Mouse (Mus musculus): ENCODE measurements around the gene Tctex1d4. TPM values are rescaled to one million over a fixed set of nuclear protein-coding genes. Genes with fewer than 3 reads are reported as not detected.

Tctex1d4 gene
- total and polyA plus RNA-seq, 3 experiments, result 0.31 to 1.3 TPM; not detected in 1

DNA sequence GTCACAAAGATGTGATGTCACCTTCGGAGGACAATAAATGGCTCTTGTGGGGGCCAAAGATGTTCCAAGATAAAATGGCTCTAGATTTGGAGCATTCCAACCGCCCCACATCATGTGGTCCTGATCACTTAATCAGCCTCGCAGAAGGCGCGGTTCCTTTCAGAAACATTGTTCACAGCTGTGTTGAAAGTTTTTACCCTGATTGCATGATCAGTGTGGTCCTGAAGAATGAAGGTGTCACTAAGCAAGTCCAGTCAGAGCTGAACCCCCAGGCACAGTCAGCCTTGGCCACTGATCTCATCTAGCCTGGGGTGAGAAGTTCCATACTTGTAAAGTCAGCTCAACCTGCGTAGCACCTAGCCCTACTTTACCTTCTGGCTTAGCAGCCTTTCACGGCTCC is 8.7 kb upstream of the Tctex1d4 start:
- H3K4me3 ChIP-seq (ENCODE audit: control insufficient read depth in 1 of 2, insufficient read depth in 1 of 2, low read depth in 2 of 2, low read length in 2 of 2), result no peak overlapping the region
- no peak overlapping the region for H3K27ac ChIP-seq (ENCODE audit: control insufficient read depth, low read depth, low read length)
- no peaks in the 10 kb centered on the region for H3K9me3 ChIP-seq (replicated peaks; ENCODE audit: insufficient read depth, low read length)

DNA sequence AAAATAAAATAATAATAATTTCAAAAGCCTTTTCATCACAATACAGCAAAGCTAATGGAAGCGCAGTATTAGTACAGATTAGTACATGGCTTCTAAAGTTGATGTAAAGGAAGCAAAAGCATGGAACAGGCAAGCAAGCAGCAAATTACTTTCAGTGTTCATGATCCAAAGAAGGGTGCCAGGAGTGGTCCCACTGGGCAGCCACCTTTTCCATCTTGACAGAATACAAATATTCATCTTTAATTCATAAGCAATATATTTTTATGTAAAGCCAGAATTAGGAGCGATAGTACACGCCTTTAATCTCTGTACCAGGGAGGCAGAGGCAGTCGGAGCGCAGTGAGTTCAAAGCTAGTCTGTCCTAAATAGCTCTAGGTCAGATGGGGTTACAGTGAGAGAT is 7.0 kb upstream of the Tctex1d4 start:
- peak overlapping the region; percentile 81 for H3K27ac ChIP-seq (ENCODE audit: control insufficient read depth, low read depth, low read length)
- no peak for DNase-seq (ENCODE audit: low read depth, low spot score)
- no peaks in the 10 kb centered on the region for H3K9me3 ChIP-seq (replicated peaks; ENCODE audit: insufficient read depth, low read length)
- peak overlapping the region; percentile 67 to 82 for H3K4me3 ChIP-seq (ENCODE audit: control insufficient read depth in 1 of 2, insufficient read depth in 1 of 2, low read depth in 2 of 2, low read length in 2 of 2)
- H3K36me3 ChIP-seq (ENCODE audit: control insufficient read depth in 1 of 2, insufficient read depth in 2 of 2, low read length in 2 of 2), result peaks cover 0 to 16% of the 10 kb centered on the region in 2 experiments; a peak in 2 of 4 replicates
- peaks cover 0 to 15% of the 10 kb centered on the region in 2 experiments; a peak in 2 of 4 replicates for H3K4me1 ChIP-seq (ENCODE audit: control insufficient read depth in 1 of 2, insufficient read depth in 2 of 2, low read length in 2 of 2)
- peak overlapping the region; percentile 72 for H3K9ac ChIP-seq (ENCODE audit: control insufficient read depth, low read depth, low read length, poor library complexity, severe bottlenecking)
- no peaks in the 10 kb centered on the region for H3K27me3 ChIP-seq (ENCODE audit: control insufficient read depth in 1 of 2, insufficient read depth in 2 of 2, low read length in 2 of 2)
- H3K79me2 ChIP-seq (ENCODE audit: control insufficient read depth, insufficient read depth, low read length, poor library complexity), result peaks cover 13% of the 10 kb centered on the region
- no peak for TF ChIP-seq MYB (IDR thresholded peaks at IDR 0.05; ENCODE audit: low read depth, low read length)
- TF ChIP-seq ZKSCAN1 (IDR thresholded peaks at IDR 0.05; ENCODE audit: low read depth, low read length), result no peak
- TF ChIP-seq UBTF (IDR thresholded peaks at IDR 0.05; ENCODE audit: borderline replicate concordance, insufficient read depth, low read depth, low read length), result no peak
- no peak for TF ChIP-seq MAX (IDR thresholded peaks at IDR 0.05; ENCODE audit: low read length)
- no peak for TF ChIP-seq POLR2AphosphoS2 (IDR thresholded peaks at IDR 0.05; ENCODE audit: low read length)
- TF ChIP-seq POLR2A (IDR thresholded peaks at IDR 0.05; ENCODE audit: control insufficient read depth in 1 of 2, insufficient read depth in 1 of 2, low read depth in 1 of 2, low read length in 2 of 2, poor library complexity in 1 of 2), result no peak
- no peak for TF ChIP-seq MYC (IDR thresholded peaks at IDR 0.05; ENCODE audit: low read depth, low read length)
- TF ChIP-seq MEF2A (IDR thresholded peaks at IDR 0.05; ENCODE audit: extremely low read depth, insufficient replicate concordance, low read depth, low read length, poor library complexity, severe bottlenecking), result no peak
- TF ChIP-seq TCF12 (IDR thresholded peaks at IDR 0.05; ENCODE audit: low read depth, low read length), result no peak
- no peak for TF ChIP-seq KAT2A (conservative IDR thresholded peaks at IDR 0.05; ENCODE audit: low read depth, low read length)
- TF ChIP-seq BHLHE40 (IDR thresholded peaks at IDR 0.05; ENCODE audit: borderline replicate concordance, low read depth, low read length), result no peak
- no peak for TF ChIP-seq TAL1 (IDR thresholded peaks at IDR 0.05; ENCODE audit: low read length)
- no peak for TF ChIP-seq JUND (IDR thresholded peaks at IDR 0.05; ENCODE audit: low read depth, low read length)
- no peak for TF ChIP-seq POLR2AphosphoS5 (IDR thresholded peaks at IDR 0.05; ENCODE audit: borderline replicate concordance, low read depth, low read length)
- TF ChIP-seq ELF1 (IDR thresholded peaks at IDR 0.05; ENCODE audit: low read depth, low read length), result no peak
- no peak for TF ChIP-seq EP300 (IDR thresholded peaks at IDR 0.05; ENCODE audit: low read depth in 1 of 2, low read length in 2 of 2)
- TF ChIP-seq CHD2 (IDR thresholded peaks at IDR 0.05; ENCODE audit: low read length), result no peak
- TF ChIP-seq GATA1 (IDR thresholded peaks at IDR 0.05; ENCODE audit: low read depth, low read length), result no peak

More for the DNA sequence above, 8.7 kb upstream of the Tctex1d4 start:
- no peak overlapping the region for H3K9ac ChIP-seq (ENCODE audit: control insufficient read depth, low read depth, low read length, poor library complexity, severe bottlenecking)
- peaks cover 0 to 7% of the 10 kb centered on the region in 2 experiments; a peak in 2 of 4 replicates for H3K36me3 ChIP-seq (ENCODE audit: control insufficient read depth in 1 of 2, insufficient read depth in 2 of 2, low read length in 2 of 2)
- no peaks in the 10 kb centered on the region for H3K27me3 ChIP-seq (ENCODE audit: control insufficient read depth in 1 of 2, insufficient read depth in 2 of 2, low read length in 2 of 2)
- no peak for TF ChIP-seq MYC (IDR thresholded peaks at IDR 0.05; ENCODE audit: low read depth, low read length)
- DNase-seq (ENCODE audit: low read depth, low spot score), result no peak
- peaks cover 0 to 7% of the 10 kb centered on the region in 2 experiments; a peak in 2 of 4 replicates for H3K4me1 ChIP-seq (ENCODE audit: control insufficient read depth in 1 of 2, insufficient read depth in 2 of 2, low read length in 2 of 2)
- peaks cover 13% of the 10 kb centered on the region for H3K79me2 ChIP-seq (ENCODE audit: control insufficient read depth, insufficient read depth, low read length, poor library complexity)

Measured in MEL (cell line).